Mouse (Mus musculus) liver, adult (tissue): Measurements from ENCODE around the gene Gramd4.

Experiments
- GATA4 ChIP-seq: IDR thresholded peaks from 2 replicates; pipeline ENCODE4 v1.6.1; 2014; ENCODE audit warnings: mild to moderate bottlenecking, low read length; ENCODE audit not compliant: insufficient replicate concordance

Gene Gramd4

DNA sequence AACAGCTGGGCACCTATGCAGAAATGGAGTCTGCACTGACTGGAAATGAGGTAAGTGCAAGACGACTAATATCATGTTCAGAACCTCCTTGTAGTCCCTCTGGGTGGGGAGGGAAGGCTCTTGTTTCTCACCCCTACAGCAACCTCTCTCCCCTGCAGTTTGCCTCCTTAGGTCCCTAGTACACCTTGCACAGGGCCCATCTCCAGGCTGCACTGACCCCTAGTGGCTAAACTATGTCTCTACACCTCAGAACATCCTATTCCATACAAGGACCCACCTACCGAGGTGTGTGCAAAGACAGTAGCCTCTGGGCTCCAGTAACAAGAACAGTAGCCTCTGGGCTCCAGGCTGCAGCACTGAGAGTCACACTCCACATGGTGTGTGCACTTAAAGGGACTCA, 18.7 kb upstream of the Gramd4 start:
- no peak for TF ChIP-seq GATA4

DNA sequence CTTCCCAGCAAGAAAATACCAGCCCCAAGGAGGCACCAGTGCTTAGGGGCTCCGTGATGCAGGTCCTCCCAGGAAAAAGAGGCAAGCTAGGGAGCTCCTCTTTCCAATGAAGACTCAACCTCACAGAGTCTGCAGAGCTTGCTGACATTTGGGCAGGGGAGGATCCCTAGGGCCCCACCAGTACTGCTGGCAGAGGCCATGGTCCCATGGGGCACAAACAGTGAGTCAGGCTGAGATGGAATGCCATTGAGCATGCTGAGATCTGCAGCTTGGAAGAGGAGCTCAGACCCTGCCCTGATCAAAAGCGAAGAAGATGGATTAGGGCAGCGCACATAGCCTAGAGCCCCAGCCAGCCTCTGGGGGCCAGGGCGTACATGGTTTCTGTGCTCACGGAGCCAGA, 16.1 kb upstream of the Gramd4 start:
- no peak for TF ChIP-seq GATA4

DNA sequence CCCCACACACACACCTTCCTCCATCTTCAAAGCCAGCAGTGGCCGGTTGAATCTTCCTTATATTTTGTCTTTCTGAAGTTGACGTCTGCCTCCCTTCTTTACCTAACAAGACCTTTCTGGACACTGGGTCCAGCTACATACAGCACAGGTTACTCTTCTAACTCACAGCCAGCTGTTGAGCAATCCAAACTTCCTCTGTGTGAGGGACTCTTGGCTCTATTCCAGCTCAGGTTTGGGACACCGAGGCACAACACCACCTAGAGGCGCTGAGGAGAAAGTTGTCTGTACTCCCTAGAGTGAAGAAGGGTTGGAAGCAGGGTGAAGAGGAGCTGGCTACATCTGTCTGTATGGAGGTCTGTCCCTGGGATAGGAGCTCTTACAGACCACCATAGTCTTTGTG, 15.1 kb upstream of the Gramd4 start:
- no peak for TF ChIP-seq GATA4

DNA sequence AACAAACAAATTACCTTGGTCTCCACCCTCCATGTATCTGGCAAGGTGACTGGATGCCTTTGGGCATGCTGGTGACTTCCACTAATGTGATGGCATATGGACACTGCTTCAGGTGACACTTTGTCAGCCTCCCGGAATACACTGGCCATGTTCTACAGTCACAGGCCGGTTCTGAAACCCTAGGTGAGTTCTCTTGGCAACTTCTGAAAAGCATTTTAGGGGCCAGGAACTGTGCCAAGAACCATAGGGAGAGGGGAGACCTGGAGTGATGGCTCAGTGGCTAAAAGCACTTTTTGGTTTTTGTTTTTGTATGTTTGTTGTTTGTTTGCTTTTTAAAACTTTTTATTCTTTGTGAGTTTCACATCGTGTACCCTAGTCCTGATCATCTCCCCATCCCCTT, 8.0 kb upstream of the Gramd4 start:
- no peak for TF ChIP-seq GATA4

DNA sequence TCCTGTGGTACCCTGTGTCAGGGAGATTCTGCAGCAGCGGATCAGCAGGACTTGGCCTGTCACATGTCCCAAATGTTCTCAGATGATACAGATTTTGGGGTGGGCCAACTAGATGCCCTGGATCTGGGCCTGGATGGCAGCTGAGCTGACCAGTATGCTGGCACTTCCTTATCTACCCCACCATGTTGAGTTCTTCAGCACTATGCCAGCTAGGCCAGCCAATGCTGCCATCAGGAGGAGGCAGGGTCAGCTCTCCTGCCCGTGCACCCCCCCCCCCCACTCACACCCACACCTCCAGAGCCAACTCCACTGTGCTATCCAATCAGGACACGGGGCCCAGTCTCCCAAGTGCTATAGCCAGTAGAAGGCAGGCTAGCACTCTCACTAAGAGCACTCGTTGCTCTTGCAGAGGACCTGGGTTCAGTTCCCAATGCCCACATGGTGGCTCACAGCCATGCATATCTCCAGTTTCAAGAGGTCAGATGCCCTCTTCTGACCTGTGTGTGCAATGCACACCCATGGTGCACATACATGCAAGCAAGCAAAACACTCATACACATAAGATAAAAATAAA, 7.2 kb upstream of the Gramd4 start:
- no peak for TF ChIP-seq GATA4

DNA sequence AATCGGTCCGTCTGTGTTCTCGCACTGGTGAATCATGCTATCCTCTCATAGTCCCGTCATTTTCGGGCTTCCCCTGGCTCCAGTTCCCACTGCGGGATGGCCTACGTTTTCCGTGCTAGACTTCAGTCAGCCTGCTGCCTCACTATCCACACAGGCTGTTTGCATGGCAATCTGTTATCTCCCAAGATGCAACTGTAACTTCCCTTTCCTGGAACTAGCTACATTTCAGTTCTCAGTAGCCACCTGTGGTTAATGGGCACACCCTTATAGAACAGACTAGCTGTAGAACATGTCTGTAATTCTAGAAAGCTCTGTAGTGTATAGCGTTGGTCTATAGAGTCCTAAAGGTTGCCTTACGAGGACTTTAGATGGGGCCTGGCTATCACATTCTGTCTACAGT, 6.3 kb upstream of the Gramd4 start:
- TF ChIP-seq GATA4 = no peak

DNA sequence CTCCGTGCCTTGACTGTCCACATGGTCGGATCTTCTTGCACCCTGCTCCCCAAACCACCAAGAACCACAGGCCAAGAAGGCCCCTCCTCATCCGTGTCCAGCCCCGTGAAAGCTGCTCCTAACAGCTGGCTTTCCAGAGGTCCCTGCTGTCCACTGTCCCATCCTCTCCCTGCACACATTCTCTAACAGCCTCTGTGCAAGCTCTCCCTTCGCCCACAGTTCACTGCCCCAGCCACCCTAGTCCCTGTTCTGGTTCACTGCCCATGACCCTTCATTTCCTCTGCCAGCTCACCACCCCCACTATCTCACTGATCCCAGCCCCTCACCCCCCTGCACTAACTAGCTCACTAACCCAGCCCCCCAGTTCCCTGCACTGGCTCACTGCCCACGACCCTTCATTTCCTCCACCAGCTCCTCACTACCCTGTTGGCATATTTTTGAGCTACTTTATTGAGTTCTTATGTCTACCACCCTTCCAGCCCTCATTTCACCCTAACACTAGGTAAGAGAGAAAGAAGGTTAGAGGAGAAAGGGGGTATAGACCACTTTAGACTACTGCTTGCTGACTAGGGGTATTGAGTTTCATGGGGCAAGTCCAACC, 5.5 kb upstream of the Gramd4 start:
- TF ChIP-seq GATA4 = no peak

DNA sequence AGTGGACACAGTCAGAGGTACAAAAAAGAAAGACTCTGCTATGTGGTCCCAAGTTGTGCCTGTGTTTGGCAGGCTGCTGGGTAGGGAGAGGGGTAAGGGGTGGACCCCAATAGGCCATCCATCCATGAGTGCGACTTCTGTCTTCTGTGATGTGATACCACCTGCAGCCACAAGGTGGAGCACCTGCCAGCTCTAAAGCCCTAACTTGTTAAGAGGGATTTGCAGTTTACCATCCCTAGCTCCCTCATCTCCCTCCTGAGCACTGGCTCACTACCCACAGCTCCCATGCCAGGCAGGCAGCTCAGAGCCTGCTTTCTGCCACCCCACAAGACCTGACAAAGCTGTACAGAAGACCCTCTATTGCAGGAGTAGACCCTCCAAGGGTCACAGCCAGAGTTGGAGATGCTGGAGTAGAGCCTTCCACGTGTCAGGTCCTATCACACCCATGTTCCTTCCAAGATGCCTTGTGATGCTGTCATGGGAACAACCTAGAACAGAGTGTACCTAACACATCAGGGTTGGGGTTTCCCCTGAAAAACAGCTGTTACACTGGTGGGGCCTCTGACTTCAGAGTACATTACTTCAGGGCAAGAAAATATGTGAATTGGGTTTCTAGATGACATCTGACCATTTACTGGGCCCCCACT, 3.5 kb upstream of the Gramd4 start:
- TF ChIP-seq GATA4 = no peak

DNA sequence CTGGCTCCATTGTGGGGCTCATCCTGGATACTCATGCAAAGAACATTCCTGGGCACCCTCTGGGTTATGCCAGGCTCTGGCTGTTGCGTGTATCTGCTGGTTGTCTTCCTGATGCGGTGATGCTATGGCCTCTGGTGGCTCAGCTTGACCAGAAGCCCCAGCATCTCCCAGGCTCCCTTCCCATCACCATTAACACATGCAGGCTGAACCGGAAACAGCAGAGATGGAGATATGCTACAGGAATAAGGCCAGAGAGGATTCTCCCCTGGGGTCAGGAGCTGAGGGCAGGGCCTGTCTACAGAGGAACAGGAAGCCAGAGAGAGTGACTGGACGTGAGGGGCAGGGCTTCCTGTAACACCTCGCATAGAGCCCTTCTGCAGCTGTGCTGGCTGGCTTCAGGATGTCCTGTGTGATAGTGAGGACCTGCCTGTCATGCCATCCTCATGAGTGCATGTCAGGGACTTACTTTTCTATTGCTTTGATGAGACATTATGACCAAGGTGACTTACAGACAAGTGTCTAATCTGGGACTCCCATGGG, 1.2 kb upstream of the Gramd4 start:
- no peak; the same call in 1 of the 2 replicates for TF ChIP-seq GATA4

DNA sequence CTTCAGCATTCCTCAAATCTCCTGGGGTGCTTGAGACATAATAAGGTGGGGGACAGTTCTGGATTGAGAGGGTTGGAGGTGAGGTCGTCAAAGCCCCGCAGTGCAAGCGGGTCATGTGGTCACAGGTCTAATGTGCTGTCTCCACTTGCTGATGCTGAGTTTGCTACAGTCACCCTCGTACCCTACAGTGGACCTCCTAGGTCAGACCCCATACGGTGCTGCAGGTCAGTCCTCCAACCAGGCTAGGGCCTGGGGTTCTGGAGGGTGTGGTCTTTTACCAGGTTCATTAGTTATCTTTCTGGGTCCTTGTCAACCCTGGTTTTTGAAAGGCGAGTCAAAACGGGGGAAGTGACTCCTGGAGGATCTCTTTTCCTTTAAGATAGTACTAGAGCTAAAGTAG, 413 bp downstream of the Gramd4 start:
- TF ChIP-seq GATA4 = no peak

DNA sequence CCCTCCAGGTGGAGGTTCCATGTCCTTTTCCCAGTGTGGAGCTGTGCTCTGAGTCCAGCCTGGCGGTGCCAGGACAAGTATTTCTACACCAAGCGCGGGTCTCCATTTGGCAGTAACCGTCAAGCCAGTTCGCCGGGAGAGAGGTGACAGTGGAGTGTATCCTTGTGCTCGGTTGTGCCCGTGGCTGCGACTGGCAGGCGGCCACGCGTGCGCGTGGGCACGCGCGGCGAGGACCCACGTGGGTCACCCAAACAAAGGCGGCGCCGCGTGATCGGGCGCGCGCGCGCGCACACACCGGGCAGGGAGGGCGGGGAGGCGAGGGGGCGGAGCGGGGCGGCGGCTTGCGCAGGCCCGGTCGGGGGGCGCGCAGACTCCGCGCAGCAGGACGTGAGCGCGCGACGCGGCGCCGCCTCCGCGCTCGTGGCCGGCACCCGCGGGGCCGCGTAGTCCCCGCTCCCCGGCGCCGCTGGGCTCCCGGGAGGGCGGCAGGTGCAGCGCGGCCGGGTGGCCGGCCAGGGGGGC, 960 bp downstream of the Gramd4 start:
- TF ChIP-seq GATA4 = no peak

DNA sequence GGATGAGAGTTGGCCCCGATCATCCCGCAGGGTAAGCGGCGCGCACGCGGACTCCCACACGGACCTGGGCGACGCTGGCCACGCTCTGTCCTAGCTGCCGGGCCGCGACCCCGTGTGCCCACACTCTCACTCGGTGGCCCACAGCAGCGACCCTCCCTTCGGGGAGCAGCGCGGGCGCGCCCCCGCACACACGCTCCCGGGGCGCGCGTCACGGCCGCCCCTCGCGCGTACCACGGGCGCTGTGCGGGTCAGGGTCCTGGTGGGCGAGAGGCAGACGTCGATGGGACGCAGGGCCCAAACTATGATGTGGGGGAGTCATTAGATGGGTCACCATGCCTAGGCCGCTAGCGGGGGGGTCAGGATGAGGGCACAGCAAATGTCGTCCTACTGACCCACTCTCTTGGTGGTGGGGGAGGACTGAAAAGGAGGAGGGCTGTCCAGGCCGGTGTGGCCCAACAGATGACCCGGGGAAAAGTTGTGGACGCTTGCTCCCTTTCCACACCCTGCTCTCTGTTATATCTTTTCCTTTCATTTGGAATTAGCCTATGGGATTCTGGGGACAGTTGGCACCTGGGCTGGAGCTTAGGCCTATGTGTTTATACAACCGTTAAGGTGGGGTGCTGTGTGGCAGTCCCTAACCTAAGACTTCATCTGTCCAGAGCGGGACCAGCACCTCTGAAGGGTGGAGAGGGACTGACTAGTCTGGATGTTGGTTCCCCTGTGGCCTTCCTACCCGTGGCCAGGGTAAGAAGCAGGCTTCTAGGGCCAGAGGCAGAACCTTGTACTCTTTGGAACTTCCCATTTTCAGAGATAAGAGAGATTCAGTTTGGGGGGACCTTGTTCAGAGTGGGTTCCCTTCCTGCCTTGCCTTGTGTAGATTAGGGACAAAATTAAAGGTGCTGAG, 1.7 kb downstream of the Gramd4 start:
- no peak for TF ChIP-seq GATA4

DNA sequence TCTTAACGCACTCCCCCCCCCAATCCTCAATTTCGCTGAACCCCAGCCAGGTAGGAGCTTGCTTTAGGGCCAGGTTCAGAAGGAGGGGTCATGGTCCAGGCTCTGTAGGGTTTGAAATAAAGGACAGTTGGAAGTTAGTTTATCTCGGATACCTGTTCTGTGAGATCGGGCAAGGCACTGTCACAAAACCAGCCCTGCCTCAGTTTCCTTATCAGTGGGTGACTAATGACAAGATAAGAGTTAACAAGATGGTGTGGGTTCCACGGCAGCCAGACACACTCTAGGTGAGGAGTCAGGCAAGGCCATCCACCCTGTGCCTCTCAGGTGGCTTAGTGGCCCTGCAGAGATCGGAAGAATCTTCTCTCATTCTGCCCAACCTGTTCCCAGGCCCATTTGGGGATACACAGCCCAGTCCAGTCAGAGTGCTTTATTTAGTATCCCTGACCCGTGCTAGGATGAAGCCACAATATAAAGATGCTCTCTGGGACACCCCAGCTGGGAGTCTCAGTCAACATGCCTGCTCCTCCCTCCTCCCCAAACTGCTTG, 2.4 kb downstream of the Gramd4 start:
- no peak for TF ChIP-seq GATA4

DNA sequence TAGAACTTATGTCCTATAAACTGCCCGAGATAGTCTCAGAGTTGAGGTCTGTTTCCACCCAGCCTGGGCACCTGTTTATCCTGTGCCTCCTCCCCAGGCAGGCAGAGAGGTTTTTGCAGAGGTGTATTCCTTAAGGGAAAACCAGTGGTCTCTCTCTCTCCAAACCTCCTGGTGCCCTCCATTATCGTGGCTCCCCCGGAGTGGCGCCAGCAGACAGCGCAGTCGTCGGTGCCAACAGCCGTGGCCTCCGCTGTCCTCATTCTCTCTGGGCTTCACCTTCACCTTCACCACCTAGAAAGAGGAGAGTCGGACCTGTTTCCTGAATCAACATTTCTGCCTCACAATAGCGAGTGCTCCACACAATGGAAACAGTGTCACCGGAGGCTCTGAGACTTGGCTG, 3.1 kb downstream of the Gramd4 start:
- TF ChIP-seq GATA4 = no peak

DNA sequence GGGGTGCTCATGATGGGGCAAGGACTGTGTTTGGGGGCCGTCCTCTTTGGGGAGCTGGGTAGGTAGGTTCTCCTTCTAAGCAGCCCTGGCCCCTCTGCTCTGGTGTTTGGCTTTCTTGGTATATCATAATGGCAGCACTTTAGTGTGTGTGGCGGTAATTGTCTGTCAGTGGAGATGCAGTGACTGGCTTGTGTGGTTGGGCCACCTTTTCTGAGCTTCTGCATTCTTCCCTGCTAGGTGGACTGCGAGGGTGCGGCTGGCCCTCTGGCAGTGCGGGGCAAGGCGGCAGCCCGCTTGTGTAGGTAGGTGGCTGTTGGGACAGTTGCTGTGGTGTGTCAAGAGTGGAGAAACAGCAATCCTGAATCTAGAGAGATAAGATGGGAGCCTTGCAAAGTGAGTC, 3.7 kb downstream of the Gramd4 start:
- no peak for TF ChIP-seq GATA4
